Mouse (Mus musculus): ENCODE results near the gene Tespa1. TPM values are rescaled to one million over a fixed set of nuclear protein-coding genes. Genes with fewer than 3 reads are reported as not detected.
"Not testable (repeated sequence)": the region's sequence is repeated elsewhere in the genome, so short reads cannot be mapped to it uniquely, and the experiment has no call there.

The Tespa1 gene
- polyA plus RNA-seq, 1 experiment from 2014 or later = 8.1 TPM

GRCm38 (mm10) chr10:130371644-130372043 is 49.0 kb downstream of the Tespa1 start:
- H3K9ac ChIP-seq (ENCODE audit: low read length) = no peak overlapping the region
- 57% methylated on average over 1 of the region's 1 CpGs for WGBS
- H3K4me1 ChIP-seq (ENCODE audit: control insufficient read depth, insufficient read depth, low read length) = no peaks in the 10 kb centered on the region
- H3K27me3 ChIP-seq (ENCODE audit: control insufficient read depth, insufficient read depth, low read length) = no peaks in the 10 kb centered on the region
- H3K4me3 ChIP-seq (ENCODE audit: low read length) = no peak overlapping the region
- H3K36me3 ChIP-seq (ENCODE audit: control insufficient read depth, insufficient read depth) = no peaks in the 10 kb centered on the region
- H3K27ac ChIP-seq (ENCODE audit: low read length) = no peak overlapping the region
- no peak overlapping the region for H3K4me2 ChIP-seq (ENCODE audit: low read depth, low read length)
- H3K9me3 ChIP-seq (replicated peaks; ENCODE audit: control insufficient read depth, low read length) = no peaks in the 10 kb centered on the region
- ATAC-seq (replicated peaks; ENCODE audit: extremely low read depth, insufficient read depth, low FRiP score) = no peak

GRCm38 (mm10) chr10:130372491-130373173 is 50.0 kb downstream of the Tespa1 start:
- ATAC-seq (replicated peaks; ENCODE audit: extremely low read depth, insufficient read depth, low FRiP score) = no peak
- no peak overlapping the region for H3K4me2 ChIP-seq (ENCODE audit: low read depth, low read length)
- H3K27ac ChIP-seq (ENCODE audit: low read length) = no peak overlapping the region
- H3K9me3 ChIP-seq (replicated peaks; ENCODE audit: control insufficient read depth, low read length) = no peaks in the 10 kb centered on the region
- no peaks in the 10 kb centered on the region for H3K4me1 ChIP-seq (ENCODE audit: control insufficient read depth, insufficient read depth, low read length)
- no peaks in the 10 kb centered on the region for H3K36me3 ChIP-seq (ENCODE audit: control insufficient read depth, insufficient read depth)
- 73% methylated on average over 2 of the region's 2 CpGs for WGBS
- no peak overlapping the region for H3K4me3 ChIP-seq (ENCODE audit: low read length)
- no peak overlapping the region for H3K9ac ChIP-seq (ENCODE audit: low read length)
- no peaks in the 10 kb centered on the region for H3K27me3 ChIP-seq (ENCODE audit: control insufficient read depth, insufficient read depth, low read length)

GRCm38 (mm10) chr10:130375145-130375544 is 52.5 kb downstream of the Tespa1 start:
- no peak overlapping the region for H3K27ac ChIP-seq (ENCODE audit: low read length)
- H3K4me2 ChIP-seq (ENCODE audit: low read depth, low read length) = no peak overlapping the region
- no peaks in the 10 kb centered on the region for H3K27me3 ChIP-seq (ENCODE audit: control insufficient read depth, insufficient read depth, low read length)
- no peak overlapping the region for H3K9ac ChIP-seq (ENCODE audit: low read length)
- WGBS = 70% methylated on average over 2 of the region's 2 CpGs
- H3K4me1 ChIP-seq (ENCODE audit: control insufficient read depth, insufficient read depth, low read length) = no peaks in the 10 kb centered on the region
- no peaks in the 10 kb centered on the region for H3K9me3 ChIP-seq (replicated peaks; ENCODE audit: control insufficient read depth, low read length)
- ATAC-seq (replicated peaks; ENCODE audit: extremely low read depth, insufficient read depth, low FRiP score) = no peak
- no peaks in the 10 kb centered on the region for H3K36me3 ChIP-seq (ENCODE audit: control insufficient read depth, insufficient read depth)
- H3K4me3 ChIP-seq (ENCODE audit: low read length) = no peak overlapping the region

- Histone ChIP-seq H3K4me1 (ENCODE audit: control insufficient read depth, insufficient read depth, low read length) (no peaks in the 10 kb centered on the region), H3K9ac (ENCODE audit: low read length) (no peak within 1 kb of the TSS), H3K9me3 (replicated peaks; ENCODE audit: control insufficient read depth, low read length) (peaks cover 2% of the 10 kb centered on the region; the same call in 1 of the 2 replicates), H3K36me3 (ENCODE audit: control insufficient read depth, insufficient read depth) (no peaks in the 10 kb centered on the region), H3K4me3 (ENCODE audit: low read length) (no peak within 1 kb of the TSS), H3K27me3 (ENCODE audit: control insufficient read depth, insufficient read depth, low read length) (no peaks in the 10 kb centered on the region), H3K27ac (ENCODE audit: low read length) (no peak within 1 kb of the TSS), H3K4me2 (ENCODE audit: low read depth, low read length) (no peak within 1 kb of the TSS)
- no peak for ATAC-seq (replicated peaks; ENCODE audit: extremely low read depth, insufficient read depth, low FRiP score)
These were observed 71.6 kb downstream of the Tespa1 start, which contains the start of gene Vmn2r84 for GRCm38 (mm10) chr10:130394232-130394631. Vmn2r84 (minus strand) TSS chr10:130394332.

- WGBS = 53% methylated on average over 20 of the region's 35 CpGs
- ATAC-seq (replicated peaks; ENCODE audit: extremely low read depth, insufficient read depth, low FRiP score) = not testable (repeated sequence)
These were observed 89.6 kb downstream of the Tespa1 start for GRCm38 (mm10) chr10:130412167-130412698.

More at GRCm38 (mm10) chr10:130412167-130412698, 89.6 kb downstream of the Tespa1 start:
- not testable (repeated sequence) for H3K27ac ChIP-seq (ENCODE audit: low read length); H3K4me2 ChIP-seq (ENCODE audit: low read depth, low read length); H3K9ac ChIP-seq (ENCODE audit: low read length); H3K27me3 ChIP-seq (ENCODE audit: control insufficient read depth, insufficient read depth, low read length); H3K4me1 ChIP-seq (ENCODE audit: control insufficient read depth, insufficient read depth, low read length); H3K4me3 ChIP-seq (ENCODE audit: low read length); H3K9me3 ChIP-seq (replicated peaks; ENCODE audit: control insufficient read depth, low read length); H3K36me3 ChIP-seq (ENCODE audit: control insufficient read depth, insufficient read depth)

Other genes with a start within 250 kb of the Tespa1 start
- not detected in 2 replicates for gene Olfr823, start 207.5 kb upstream of the Tespa1 start, polyA plus RNA-seq (2015; fragmentation: Nextera tagmentation; extraction: Ambion mirVana)
- not detected in 2 replicates for gene Olfr824, start 192.9 kb upstream of the Tespa1 start, polyA plus RNA-seq (2015; fragmentation: Nextera tagmentation; extraction: Ambion mirVana)
- not detected in 2 replicates for gene Olfr825, start 156.1 kb upstream of the Tespa1 start, polyA plus RNA-seq (2015; fragmentation: Nextera tagmentation; extraction: Ambion mirVana)
- not detected in 2 replicates for gene Olfr826, start 138.7 kb upstream of the Tespa1 start, polyA plus RNA-seq (2015; fragmentation: Nextera tagmentation; extraction: Ambion mirVana)
- not detected in 2 replicates for gene Olfr827, start 108.5 kb upstream of the Tespa1 start, polyA plus RNA-seq (2015; fragmentation: Nextera tagmentation; extraction: Ambion mirVana)
- gene Neurod4, start 42.6 kb upstream of the Tespa1 start, polyA plus RNA-seq (2015; fragmentation: Nextera tagmentation; extraction: Ambion mirVana) = not detected in 2 replicates
- 0.02 and 0.03 TPM in 2 replicates for gene Vmn2r84, start 71.5 kb downstream of the Tespa1 start, polyA plus RNA-seq (2015; fragmentation: Nextera tagmentation; extraction: Ambion mirVana)
- not detected in 2 replicates for gene Vmn2r85, start 106.8 kb downstream of the Tespa1 start, polyA plus RNA-seq (2015; fragmentation: Nextera tagmentation; extraction: Ambion mirVana)
- not detected in 2 replicates for gene Vmn2r86, start 133.2 kb downstream of the Tespa1 start, polyA plus RNA-seq (2015; fragmentation: Nextera tagmentation; extraction: Ambion mirVana)
- not detected in 2 replicates for gene Vmn2r87, start 174.5 kb downstream of the Tespa1 start, polyA plus RNA-seq (2015; fragmentation: Nextera tagmentation; extraction: Ambion mirVana)